Mouse (Mus musculus): Measurements from ENCODE around the gene Myo18a.

DNA sequence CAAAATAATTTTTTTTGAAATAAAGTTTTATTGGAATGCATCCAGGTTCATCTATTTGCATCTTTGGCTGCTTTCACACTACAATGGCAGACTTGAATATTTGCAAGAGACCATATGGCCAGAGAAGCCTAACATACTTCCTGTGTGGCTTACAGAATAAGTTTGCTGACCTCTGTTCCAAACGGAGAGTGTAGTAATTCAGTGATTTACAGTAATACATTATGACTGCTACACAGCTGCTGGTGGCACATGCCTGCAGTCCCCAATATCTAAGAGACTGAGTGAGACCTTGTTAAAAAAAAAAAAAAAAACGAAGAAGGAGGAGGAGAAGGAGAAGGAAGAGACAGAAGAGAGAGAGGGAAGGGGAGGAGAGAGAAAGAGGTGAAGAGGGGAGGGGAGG lies 126.4 kb downstream of the Myo18a start:
- TF ChIP-seq CTCF (IDR thresholded peaks at IDR 0.05; ENCODE audit: low read depth) (no peak), EP300 (optimal IDR thresholded peaks at IDR 0.05) (no peak)
